Mouse (Mus musculus) forebrain, embryonic 15.5 days (tissue): ENCODE measurements around the gene Grk3. TPM values are rescaled to one million over a fixed set of nuclear protein-coding genes. Genes with fewer than 3 reads are reported as not detected.

Experiments
- ATAC-seq: fragments of 200-750 bp; cut with Nextera tagmentation; replicated peaks from 2 replicates; pipeline ENCODE4 v1.8.0; 2017; ENCODE audit warnings: mild to moderate bottlenecking, moderate TSS enrichment, moderate library complexity
- H3K27ac ChIP-seq: fragments of 300-500 bp; sonication (generic); replicated peaks from 2 replicates; pipeline ENCODE4 v1.5.1; 2015; ENCODE audit warnings: mild to moderate bottlenecking, inconsistent platforms
- H3K27me3 ChIP-seq: fragments of 300-500 bp; sonication (generic); 2 replicates; pipeline ENCODE4 v1.6.1; 2015; ENCODE audit warnings: inconsistent platforms
- H3K36me3 ChIP-seq: fragments of 300-500 bp; sonication (generic); 2 replicates; pipeline ENCODE4 v1.6.1; 2015; ENCODE audit warnings: mild to moderate bottlenecking, inconsistent platforms
- H3K4me1 ChIP-seq: fragments of 300-500 bp; sonication (generic); 2 replicates; pipeline ENCODE4 v1.6.1; 2015; ENCODE audit warnings: inconsistent platforms
- H3K4me2 ChIP-seq: fragments of 300-500 bp; sonication (generic); replicated peaks from 2 replicates; pipeline ENCODE4 v1.6.1; 2015; ENCODE audit warnings: mild to moderate bottlenecking, inconsistent platforms
- H3K4me3 ChIP-seq: fragments of 300-500 bp; sonication (generic); 2 replicates; pipeline ENCODE4 v1.5.1; 2015; ENCODE audit warnings: mild to moderate bottlenecking, inconsistent platforms
- H3K9ac ChIP-seq: fragments of 300-500 bp; sonication (generic); replicated peaks from 2 replicates; pipeline ENCODE4 v1.6.1; 2015; ENCODE audit warnings: mild to moderate bottlenecking, inconsistent platforms
- H3K9me3 ChIP-seq: fragments of 300-500 bp; sonication (generic); 2 replicates; pipeline ENCODE4 v1.6.1; 2016; ENCODE audit warnings: inconsistent platforms
- WGBS: fragments of 180-500 bp; shearing (Covaris S2); methylation state at CpG from one replicate; pipeline ENCODE4 v1.1.7; 2015; ENCODE audit warnings: mixed read lengths; 5-methylcytosine and 5-hydroxymethylcytosine counted together
- polyA plus RNA-seq: library from polyadenylated mRNA; unstranded; fragments of >200 nt; fragmentation: Nextera tagmentation; extraction: Ambion mirVana; gene quantifications from 2 replicates; pipeline ENCODE4 v1.2.1, GENCODE M21; 2015

Gene Grk3
- polyA plus RNA-seq, 1 experiment from 2014 or later = 16.5 TPM

DNA sequence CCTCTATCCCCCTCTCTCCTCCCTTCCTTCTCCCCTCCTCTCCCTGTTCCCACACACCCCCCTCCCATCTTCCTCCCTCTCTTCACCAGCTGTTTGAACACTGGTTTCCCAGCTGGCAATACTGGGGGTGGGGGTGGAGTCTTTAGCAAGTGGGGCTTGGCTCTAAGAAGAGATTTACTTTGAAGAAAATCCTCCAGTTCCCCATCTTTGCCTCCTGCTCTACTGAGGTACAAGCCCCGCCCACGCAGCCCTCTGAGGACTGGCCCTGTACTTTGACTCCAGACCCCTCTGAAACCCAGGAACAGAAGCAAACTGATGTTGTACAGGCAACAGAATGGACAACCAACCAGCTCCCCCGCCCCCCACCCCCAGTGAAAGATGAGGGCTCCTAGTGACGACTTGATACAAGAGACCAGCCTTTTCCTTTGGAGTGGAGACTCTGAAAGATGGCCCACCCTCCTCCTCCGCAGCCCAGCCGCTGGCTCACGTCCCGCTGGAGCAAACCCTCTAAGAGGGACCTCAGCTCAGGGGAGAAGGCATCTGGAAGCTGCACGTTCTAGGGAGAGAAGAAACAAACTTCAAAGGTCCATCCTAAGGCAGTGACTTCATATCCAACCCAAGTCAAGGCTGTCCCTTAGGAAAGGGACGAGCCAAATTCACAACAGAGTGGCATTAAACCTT is 87.2 kb downstream of the Grk3 start:
- no peak overlapping the region for H3K9ac ChIP-seq
- peaks cover 11% of the 10 kb centered on the region for H3K4me1 ChIP-seq
- no peak for ATAC-seq
- H3K36me3 ChIP-seq = no peaks in the 10 kb centered on the region
- no peak overlapping the region for H3K4me2 ChIP-seq
- no peaks in the 10 kb centered on the region for H3K9me3 ChIP-seq
- no peak overlapping the region for H3K4me3 ChIP-seq
- no peak overlapping the region for H3K27ac ChIP-seq
- H3K27me3 ChIP-seq = no peaks in the 10 kb centered on the region
- 50% methylated on average over 10 of the region's 10 CpGs for WGBS

DNA sequence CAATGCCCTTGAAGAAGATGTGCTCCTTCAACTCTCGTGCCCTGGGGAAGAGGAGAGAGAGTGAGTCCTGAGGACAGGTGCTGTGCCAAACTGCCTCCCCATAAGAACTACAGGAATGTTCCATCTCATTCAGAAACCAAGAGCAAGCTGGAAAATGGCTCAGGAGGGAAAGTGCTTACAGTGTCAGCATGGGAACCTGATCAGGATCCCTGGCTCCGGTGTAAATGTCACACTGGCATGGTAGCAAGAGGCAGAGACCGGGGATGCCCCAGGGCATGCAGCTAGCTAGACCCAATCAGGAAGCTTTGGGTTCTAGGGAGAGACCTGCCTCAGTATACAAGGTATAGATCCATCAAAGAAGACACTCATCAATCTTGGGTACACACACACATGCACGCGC is 90.2 kb downstream of the Grk3 start:
- Histone ChIP-seq H3K4me1 (peaks cover 9% of the 10 kb centered on the region), H3K36me3 (no peaks in the 10 kb centered on the region), H3K4me3 (no peak overlapping the region), H3K4me2 (no peak overlapping the region), H3K9me3 (no peaks in the 10 kb centered on the region), H3K27ac (no peak overlapping the region), H3K9ac (no peak overlapping the region), H3K27me3 (no peaks in the 10 kb centered on the region)
- WGBS = 95% methylated on average over 5 of the region's 5 CpGs
- ATAC-seq = no peak

DNA sequence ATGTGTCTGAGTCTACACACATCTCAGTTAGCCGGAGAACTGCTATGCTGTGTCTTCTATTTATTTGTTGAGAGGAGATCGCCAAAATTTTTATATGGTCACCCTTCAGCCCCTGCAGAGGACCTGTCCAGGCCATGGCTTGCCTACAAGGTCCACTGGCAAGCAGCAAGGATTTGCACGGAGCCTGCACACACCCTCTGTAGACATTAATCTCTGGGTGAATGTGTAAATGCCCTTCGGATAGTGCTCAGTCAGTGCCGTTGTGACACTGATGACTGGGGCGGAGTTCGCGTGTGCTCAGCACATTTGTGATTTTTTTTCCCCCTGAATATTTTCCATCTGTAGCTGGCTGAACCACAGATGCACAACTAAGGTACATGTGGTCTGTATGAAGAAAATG is 90.8 kb downstream of the Grk3 start:
- H3K27me3 ChIP-seq = no peaks in the 10 kb centered on the region
- 93% methylated on average over 8 of the region's 8 CpGs for WGBS

DNA sequence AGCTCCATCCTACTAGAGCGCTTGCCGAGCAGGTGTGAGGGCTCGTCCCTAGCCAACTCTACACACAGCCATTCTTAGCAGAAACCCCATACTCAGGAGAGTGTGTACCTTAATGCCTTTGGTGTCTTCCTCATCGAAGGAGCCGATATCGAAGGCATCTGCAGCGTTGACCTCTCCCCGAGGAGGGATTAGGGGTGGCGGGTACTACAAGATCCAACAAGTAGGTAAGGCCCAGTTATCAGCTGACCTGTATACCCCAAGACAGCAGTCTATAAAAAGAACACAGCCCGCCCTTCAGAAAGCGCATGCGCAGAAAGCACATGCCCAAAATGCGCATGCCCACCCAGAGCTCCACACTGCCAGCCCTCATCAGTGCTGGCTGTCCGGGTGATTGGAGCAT is 91.8 kb downstream of the Grk3 start:
- H3K4me3 ChIP-seq = no peak overlapping the region
- H3K27ac ChIP-seq = no peak overlapping the region
- whole genome bisulfite sequencing = 95% methylated on average over 14 of the region's 14 CpGs
- ATAC-seq = no peak
- no peak overlapping the region for H3K9ac ChIP-seq
- peaks cover 9% of the 10 kb centered on the region for H3K4me1 ChIP-seq
- no peak overlapping the region for H3K4me2 ChIP-seq
- no peaks in the 10 kb centered on the region for H3K27me3 ChIP-seq
- no peaks in the 10 kb centered on the region for H3K36me3 ChIP-seq
- no peaks in the 10 kb centered on the region for H3K9me3 ChIP-seq

More for the DNA sequence above, 90.8 kb downstream of the Grk3 start:
- Histone ChIP-seq H3K9ac (no peak overlapping the region), H3K27ac (no peak overlapping the region), H3K4me1 (peaks cover 9% of the 10 kb centered on the region), H3K4me2 (no peak overlapping the region), H3K4me3 (no peak overlapping the region), H3K9me3 (no peaks in the 10 kb centered on the region), H3K36me3 (no peaks in the 10 kb centered on the region)
- ATAC-seq = no peak

DNA sequence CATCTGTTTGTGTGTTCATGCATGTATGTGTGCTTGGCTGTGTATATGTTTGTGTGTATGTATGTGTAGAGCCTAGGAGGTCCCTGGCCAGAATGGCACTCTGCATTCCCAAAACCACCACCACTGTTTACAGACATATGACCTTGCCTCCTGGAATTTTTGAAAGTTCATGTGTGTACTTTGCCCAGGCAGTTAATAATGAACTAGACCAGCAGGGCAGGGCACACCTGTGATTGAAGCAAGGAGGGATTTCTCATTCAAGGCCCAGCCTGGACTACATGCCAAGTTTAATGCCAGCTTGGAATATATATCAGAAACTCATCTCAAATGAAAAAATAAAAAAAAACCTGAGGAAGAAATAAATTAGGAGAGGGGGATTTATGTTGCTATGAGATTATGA is 93.7 kb downstream of the Grk3 start:
- H3K4me3 ChIP-seq = no peak overlapping the region
- no peaks in the 10 kb centered on the region for H3K4me1 ChIP-seq
- H3K9ac ChIP-seq = no peak overlapping the region
- no peaks in the 10 kb centered on the region for H3K9me3 ChIP-seq
- no peak overlapping the region for H3K4me2 ChIP-seq
- H3K27ac ChIP-seq = no peak overlapping the region
- no peaks in the 10 kb centered on the region for H3K27me3 ChIP-seq
- H3K36me3 ChIP-seq = no peaks in the 10 kb centered on the region
- ATAC-seq = no peak

DNA sequence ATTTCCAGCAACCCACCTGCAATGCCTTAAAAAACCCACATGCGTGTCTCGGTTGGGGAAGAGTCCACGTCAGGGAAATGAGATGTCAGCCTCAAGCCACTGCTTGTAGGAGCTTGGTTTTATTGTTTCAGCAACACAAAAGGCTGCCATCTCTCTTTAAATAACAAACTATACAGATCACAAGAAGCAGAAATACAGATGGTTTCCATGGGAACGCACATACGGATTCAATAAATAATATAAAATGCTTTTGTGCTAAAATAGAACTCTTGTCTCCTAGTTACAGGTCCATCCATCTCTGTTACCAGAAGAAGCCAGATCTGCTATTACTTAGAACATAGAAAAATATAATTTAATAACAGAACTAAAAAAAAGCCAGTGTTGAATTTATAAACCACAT is 105.2 kb downstream of the Grk3 start:
- no peaks in the 10 kb centered on the region for H3K27me3 ChIP-seq
- no peak overlapping the region for H3K9ac ChIP-seq
- no peaks in the 10 kb centered on the region for H3K9me3 ChIP-seq
- no peak overlapping the region for H3K4me3 ChIP-seq
- H3K36me3 ChIP-seq = no peaks in the 10 kb centered on the region
- 67% methylated on average over 5 of the region's 5 CpGs for WGBS
- H3K27ac ChIP-seq = peak overlapping the region; percentile 62
- ATAC-seq = no peak
- no peak overlapping the region for H3K4me2 ChIP-seq
- no peaks in the 10 kb centered on the region; the same call in 1 of the 2 replicates for H3K4me1 ChIP-seq

DNA sequence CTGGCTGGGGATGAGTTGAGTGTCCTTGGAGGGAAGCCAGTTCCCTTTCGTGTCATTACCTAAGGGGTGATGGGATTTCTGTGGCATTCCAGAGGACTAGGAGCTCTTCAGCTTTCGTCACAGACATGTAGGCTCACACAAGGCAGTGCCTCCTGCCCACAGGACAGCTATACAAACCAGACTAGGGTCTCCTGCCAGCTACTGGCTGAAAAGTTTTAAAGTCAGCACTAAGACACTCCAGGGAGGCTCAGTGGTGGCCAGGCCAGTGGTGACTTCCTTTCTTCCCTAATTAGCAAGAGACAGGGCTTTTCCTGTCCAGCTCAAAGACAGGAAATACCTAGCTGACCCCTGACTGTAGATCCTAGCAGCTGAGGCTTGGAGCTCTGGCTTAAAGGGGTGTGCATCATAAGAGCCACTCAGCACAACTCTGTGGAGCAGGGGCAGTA is 107.4 kb downstream of the Grk3 start:
- no peaks in the 10 kb centered on the region for H3K9me3 ChIP-seq
- WGBS = 29% methylated on average over 2 of the region's 2 CpGs
- H3K4me2 ChIP-seq = no peak overlapping the region
- no peaks in the 10 kb centered on the region for H3K27me3 ChIP-seq
- H3K36me3 ChIP-seq = no peaks in the 10 kb centered on the region
- no peaks in the 10 kb centered on the region; the same call in 1 of the 2 replicates for H3K4me1 ChIP-seq
- no peak overlapping the region for H3K27ac ChIP-seq
- no peak for ATAC-seq
- no peak overlapping the region for H3K4me3 ChIP-seq
- no peak overlapping the region for H3K9ac ChIP-seq

DNA sequence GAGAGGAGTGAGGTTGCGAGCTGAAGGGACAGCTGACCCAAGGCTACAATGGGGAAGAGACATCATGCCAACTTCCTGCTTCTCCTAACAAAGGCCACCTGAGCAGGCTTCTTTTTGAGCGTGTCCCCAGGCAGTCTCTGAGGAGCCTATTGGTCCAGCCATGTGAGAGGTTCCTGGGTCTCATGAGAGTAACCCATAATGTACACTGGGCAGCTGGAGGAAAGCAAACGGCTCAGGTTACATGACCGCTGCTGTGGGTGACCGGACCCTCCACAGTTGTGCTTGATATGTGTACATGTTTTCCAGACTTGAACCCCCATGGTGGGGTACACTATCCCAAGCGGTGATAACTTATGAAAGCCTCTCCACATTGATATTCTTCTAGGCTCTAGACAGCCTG is 108.1 kb downstream of the Grk3 start:
- Histone ChIP-seq H3K9ac (no peak overlapping the region), H3K27me3 (no peaks in the 10 kb centered on the region), H3K27ac (no peak overlapping the region), H3K4me2 (no peak overlapping the region), H3K36me3 (no peaks in the 10 kb centered on the region), H3K4me1 (no peaks in the 10 kb centered on the region; the same call in 1 of the 2 replicates), H3K4me3 (no peak overlapping the region), H3K9me3 (no peaks in the 10 kb centered on the region)
- WGBS = 83% methylated on average over 6 of the region's 6 CpGs
- ATAC-seq = no peak

DNA sequence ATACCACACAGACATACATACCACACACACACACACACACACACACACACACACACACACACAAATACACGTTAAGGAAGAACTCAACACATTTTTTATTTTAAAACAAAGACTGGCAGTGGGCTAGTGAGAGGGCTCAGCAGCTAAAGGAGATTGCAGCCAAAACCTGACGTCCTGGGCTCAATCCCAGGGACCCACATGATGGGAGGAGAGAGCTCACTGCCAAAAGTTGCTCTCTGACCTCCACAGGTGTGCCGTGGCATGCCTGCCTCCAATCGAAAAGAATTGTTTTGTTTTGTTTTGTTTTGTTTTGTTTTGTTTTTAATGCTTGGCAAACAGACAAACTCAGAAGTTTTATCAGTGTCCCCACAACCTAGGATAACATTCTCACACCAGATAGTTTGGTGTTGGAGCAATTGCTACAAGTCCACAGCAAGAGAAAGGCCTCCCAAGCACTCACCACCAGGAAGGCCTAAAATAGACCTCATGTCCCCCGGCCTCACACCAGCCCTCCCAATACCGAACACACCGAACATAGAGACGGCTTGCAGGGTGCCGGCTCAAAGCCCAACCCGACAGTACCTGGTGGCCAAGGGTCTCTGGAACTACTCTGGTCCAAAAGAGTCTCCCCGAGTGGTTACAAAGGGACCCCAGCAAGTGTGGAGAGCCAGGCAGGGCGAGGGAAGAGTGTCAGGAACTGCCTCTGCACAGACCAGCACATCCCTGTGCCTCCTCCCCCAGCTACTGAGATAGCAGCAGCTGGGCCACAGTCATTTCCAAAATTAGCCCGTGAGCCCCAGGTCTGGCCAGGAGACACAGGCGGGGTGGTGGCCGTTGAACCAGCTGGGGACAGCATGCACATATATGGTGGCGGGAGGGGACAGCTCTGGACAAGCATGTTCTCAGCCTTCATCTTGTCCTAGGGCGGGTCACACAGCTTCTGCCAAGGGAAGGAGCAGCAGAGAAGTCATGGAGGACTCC is 119.6 kb downstream of the Grk3 start, which contains the start of gene Myo18b:
Gene Myo18b, minus strand, starts transcription at position 689 of the 981 bp plus-strand sequence.
- Histone ChIP-seq H3K4me2 (no peak within 1 kb of the TSS), H3K27me3 (no peaks in the 10 kb centered on the region), H3K36me3 (no peaks in the 10 kb centered on the region), H3K9me3 (no peaks in the 10 kb centered on the region), H3K9ac (no peak within 1 kb of the TSS), H3K27ac (no peak within 1 kb of the TSS), H3K4me1 (no peaks in the 10 kb centered on the region), H3K4me3 (no peak within 1 kb of the TSS)
- 78% methylated on average over 17 of the region's 17 CpGs for WGBS
- no peak for ATAC-seq

DNA sequence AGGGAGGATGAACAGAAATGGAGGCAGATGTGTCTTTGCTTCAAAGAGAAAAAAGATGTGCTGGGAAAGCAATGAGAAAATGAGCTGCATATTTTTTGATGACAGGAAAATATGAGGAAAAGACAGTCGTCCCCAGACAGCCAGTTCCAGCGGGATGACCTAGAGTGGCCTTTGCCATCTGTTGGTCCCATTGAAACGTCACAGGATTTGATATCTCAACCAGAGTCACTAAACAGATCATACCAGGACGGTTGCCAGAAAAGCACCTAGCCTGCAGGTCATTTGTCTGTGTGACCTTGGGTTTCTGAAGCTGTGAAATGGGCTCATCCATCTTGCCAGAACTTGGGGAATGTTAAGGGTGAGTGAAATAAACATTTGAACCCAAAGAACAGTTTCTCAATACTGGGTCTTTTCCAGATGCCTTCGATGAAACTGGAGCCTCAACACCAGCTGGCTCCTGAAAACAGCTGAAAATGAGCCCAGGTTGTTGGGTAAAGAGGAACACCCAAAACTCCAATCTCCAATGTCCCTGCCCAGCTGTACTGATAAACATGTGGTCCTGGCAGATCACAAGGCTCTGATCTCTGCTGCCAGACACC is 122.0 kb downstream of the Grk3 start:
- ATAC-seq = no peak
- H3K4me3 ChIP-seq = no peak overlapping the region
- H3K27ac ChIP-seq = no peak overlapping the region
- H3K9ac ChIP-seq = no peak overlapping the region
- 81% methylated on average over 5 of the region's 5 CpGs for WGBS
- no peak overlapping the region for H3K4me2 ChIP-seq
- no peaks in the 10 kb centered on the region for H3K4me1 ChIP-seq
- no peaks in the 10 kb centered on the region for H3K9me3 ChIP-seq
- H3K36me3 ChIP-seq = no peaks in the 10 kb centered on the region
- H3K27me3 ChIP-seq = no peaks in the 10 kb centered on the region

DNA sequence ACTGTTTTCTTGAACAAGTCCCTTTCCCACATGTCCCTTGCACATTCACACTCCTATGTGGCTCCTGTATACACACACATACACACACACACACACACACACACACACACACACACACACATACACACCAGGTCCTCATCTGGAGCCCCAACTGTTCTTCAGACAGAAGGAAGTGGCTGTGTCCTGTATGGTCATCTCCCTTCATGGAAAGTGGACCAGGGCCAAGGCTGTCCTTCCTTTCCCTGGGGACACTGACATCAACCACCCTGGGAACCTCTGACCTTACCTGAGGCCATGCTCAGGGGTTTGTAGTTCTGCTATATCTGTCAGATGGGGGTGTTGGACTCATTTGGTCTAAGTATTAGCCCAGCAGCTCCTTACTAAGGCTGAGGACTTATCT is 123.2 kb downstream of the Grk3 start:
- Histone ChIP-seq H3K9ac (no peak overlapping the region), H3K27ac (no peak overlapping the region), H3K4me1 (no peaks in the 10 kb centered on the region), H3K4me3 (no peak overlapping the region), H3K4me2 (no peak overlapping the region), H3K36me3 (no peaks in the 10 kb centered on the region), H3K9me3 (no peaks in the 10 kb centered on the region), H3K27me3 (no peaks in the 10 kb centered on the region)
- no peak for ATAC-seq

DNA sequence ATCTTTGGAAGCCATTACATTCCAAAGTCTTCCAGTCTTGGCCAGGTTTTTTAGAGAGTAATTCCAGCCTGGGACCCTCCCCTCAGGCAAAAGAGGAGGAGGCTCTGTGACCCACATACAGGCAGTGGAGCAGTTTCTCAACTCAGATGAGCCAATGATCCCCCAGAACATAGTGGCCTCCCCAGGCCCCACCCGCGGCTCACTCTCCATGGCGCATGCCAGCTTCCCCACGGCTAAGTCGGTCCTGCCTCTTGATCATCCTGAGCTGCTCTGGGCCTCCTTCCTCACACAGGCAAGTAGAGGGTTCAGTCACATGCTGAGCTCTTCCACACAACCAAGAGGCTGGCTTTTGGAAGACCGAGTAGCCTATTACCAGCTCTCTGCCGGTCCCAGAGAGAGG is 126.9 kb downstream of the Grk3 start:
- peaks cover 7% of the 10 kb centered on the region; the same call in 1 of the 2 replicates for H3K4me1 ChIP-seq
- 69% methylated on average over 7 of the region's 7 CpGs for WGBS
- H3K27me3 ChIP-seq = no peaks in the 10 kb centered on the region
- no peak for ATAC-seq
- no peak overlapping the region for H3K9ac ChIP-seq
- H3K4me2 ChIP-seq = no peak overlapping the region
- H3K27ac ChIP-seq = no peak overlapping the region
- H3K4me3 ChIP-seq = no peak overlapping the region
- no peaks in the 10 kb centered on the region for H3K9me3 ChIP-seq
- H3K36me3 ChIP-seq = no peaks in the 10 kb centered on the region
